Mouse (Mus musculus) thymus, adult 18-20 months (tissue): Measurements from ENCODE around the gene Mrpl21.

Experiments
- DNase-seq, 2 experiments: peaks; one replicate each; pipeline ENCODE4 v3.0.0; 2022; ENCODE audit warnings: mixed read lengths in 2 of 2

Mrpl21 gene

GRCm38 (mm10) chr19:3304017-3304416 lies 21.3 kb downstream of the Mrpl21 start:
- no peak for DNase-seq

- DNase-seq, result no peak
Measured at GRCm38 (mm10) chr19:3307175-3307949, 24.7 kb downstream of the Mrpl21 start.

GRCm38 (mm10) chr19:3319341-3319740 lies 36.6 kb downstream of the Mrpl21 start:
- no peak for DNase-seq

- DNase-seq, result no peak
Measured at GRCm38 (mm10) chr19:3320086-3320485, 37.4 kb downstream of the Mrpl21 start.

GRCm38 (mm10) chr19:3320801-3321200 lies 38.1 kb downstream of the Mrpl21 start:
- DNase-seq, result no peak

GRCm38 (mm10) chr19:3321617-3322016 lies 38.9 kb downstream of the Mrpl21 start:
- DNase-seq, result peak; percentile 25 to 37

- peak; percentile 41 to 58 for DNase-seq
Measured at GRCm38 (mm10) chr19:3322261-3322969, 39.7 kb downstream of the Mrpl21 start, which contains the start of gene Cpt1a. Gene Cpt1a (plus strand): TSS chr19:3322334.

GRCm38 (mm10) chr19:3323201-3323621 lies 40.5 kb downstream of the Mrpl21 start:
- DNase-seq, result peak; percentile 74 to 77

- peak; percentile 48 to 51 for DNase-seq
Measured at GRCm38 (mm10) chr19:3323753-3324270, 41.1 kb downstream of the Mrpl21 start.

GRCm38 (mm10) chr19:3324271-3324811 lies 41.6 kb downstream of the Mrpl21 start:
- DNase-seq, result no peak

GRCm38 (mm10) chr19:3324931-3325711 lies 42.4 kb downstream of the Mrpl21 start:
- peak; percentile 92 to 93 for DNase-seq

- DNase-seq, result no peak
Measured at GRCm38 (mm10) chr19:3325771-3326478, 43.2 kb downstream of the Mrpl21 start.

- DNase-seq, result no peak
Measured at GRCm38 (mm10) chr19:3326479-3327047, 43.9 kb downstream of the Mrpl21 start.

- DNase-seq, result no peak
Measured at GRCm38 (mm10) chr19:3333247-3333646, 50.5 kb downstream of the Mrpl21 start.

GRCm38 (mm10) chr19:3333694-3334515 lies 51.2 kb downstream of the Mrpl21 start:
- DNase-seq, result no peak

- no peak for DNase-seq
Measured at GRCm38 (mm10) chr19:3334550-3334949, 51.8 kb downstream of the Mrpl21 start.

GRCm38 (mm10) chr19:3335917-3336316 lies 53.2 kb downstream of the Mrpl21 start:
- DNase-seq, result no peak

- DNase-seq, result no peak
Measured at GRCm38 (mm10) chr19:3336485-3337255, 54.0 kb downstream of the Mrpl21 start.

GRCm38 (mm10) chr19:3339187-3339586 lies 56.5 kb downstream of the Mrpl21 start:
- DNase-seq, result no peak

- no peak for DNase-seq
Measured at GRCm38 (mm10) chr19:3341021-3341420, 58.3 kb downstream of the Mrpl21 start.
